Mouse (Mus musculus) kidney, postnatal 36 days (tissue): ENCODE measurements around the gene Phrf1.

ENCODE experiments used
- DNase-seq, 2 experiments: peaks; one replicate each; pipeline ENCODE4 v3.0.0; 2021 to 2022; ENCODE audit warnings: mixed read lengths in 2 of 2

The Phrf1 gene

GRCm38 (mm10) chr7:141228279-141229067 is at the start of gene Phrf1:
TSS of gene Phrf1 (plus strand) at chr7:141228784.
- peak; percentile 87 to 95 for DNase-seq

DNA sequence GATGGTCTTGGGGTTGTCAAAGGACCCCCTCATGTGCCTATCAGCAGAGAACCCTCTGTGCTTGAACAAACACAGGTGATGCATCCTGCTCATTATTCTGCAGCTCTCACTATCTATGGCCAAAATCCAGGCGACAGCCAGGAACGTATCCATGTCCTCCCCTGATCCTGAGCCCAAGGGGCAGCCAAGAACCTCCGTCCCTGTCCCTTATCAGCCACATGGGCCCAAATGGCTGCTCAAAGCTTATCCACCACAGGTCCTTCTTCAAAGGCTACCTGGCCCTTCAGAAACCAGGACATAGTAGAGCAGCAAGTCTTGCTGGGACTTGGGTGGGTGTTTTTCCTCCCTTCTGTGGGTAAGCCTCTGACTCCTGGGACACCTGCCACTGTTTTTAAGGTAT is 40.4 kb upstream of the Phrf1 start:
- no peak for DNase-seq

- no peak for DNase-seq
Measured at GRCm38 (mm10) chr7:141188733-141189132, 39.9 kb upstream of the Phrf1 start.

DNA sequence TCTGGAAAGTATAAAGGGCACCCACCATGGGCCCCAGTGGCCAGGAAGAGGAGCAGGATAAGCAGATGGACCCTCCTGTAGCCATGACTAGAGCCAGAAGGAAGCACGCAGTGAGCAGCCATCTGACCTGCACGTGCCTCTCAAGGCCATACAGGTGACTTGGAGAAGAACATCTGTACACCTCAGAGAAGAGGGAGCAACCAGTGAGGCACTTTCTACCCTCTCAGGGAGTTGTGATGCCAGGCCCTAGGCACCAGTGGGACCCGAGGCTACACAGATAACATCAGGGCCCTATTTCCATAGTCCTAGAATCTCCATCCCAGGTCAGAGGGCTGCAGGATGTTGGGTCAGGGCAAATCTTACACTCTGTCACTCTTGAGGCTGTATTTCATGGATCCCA is 38.4 kb upstream of the Phrf1 start:
- no peak for DNase-seq

DNA sequence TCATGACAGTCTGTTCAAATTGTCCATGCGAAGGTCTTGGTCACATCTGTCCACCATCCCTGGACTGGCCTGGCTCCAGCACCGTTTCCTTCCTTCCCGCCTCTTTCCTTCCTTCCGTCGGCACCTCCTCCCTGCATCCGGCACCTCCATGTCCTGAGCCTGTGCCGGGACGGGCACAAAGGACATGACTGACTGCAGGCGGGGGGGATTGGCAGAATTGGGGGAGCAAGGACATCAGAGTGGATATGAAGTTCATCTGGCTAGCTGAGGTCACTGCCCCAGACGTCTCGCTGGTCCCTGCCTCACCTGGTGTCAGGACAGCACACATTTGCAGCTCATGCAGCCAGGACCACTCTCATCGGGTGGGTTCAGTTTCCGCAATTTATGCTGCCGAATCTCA is 37.5 kb upstream of the Phrf1 start:
- DNase-seq: peak; percentile 68 to 70

DNA sequence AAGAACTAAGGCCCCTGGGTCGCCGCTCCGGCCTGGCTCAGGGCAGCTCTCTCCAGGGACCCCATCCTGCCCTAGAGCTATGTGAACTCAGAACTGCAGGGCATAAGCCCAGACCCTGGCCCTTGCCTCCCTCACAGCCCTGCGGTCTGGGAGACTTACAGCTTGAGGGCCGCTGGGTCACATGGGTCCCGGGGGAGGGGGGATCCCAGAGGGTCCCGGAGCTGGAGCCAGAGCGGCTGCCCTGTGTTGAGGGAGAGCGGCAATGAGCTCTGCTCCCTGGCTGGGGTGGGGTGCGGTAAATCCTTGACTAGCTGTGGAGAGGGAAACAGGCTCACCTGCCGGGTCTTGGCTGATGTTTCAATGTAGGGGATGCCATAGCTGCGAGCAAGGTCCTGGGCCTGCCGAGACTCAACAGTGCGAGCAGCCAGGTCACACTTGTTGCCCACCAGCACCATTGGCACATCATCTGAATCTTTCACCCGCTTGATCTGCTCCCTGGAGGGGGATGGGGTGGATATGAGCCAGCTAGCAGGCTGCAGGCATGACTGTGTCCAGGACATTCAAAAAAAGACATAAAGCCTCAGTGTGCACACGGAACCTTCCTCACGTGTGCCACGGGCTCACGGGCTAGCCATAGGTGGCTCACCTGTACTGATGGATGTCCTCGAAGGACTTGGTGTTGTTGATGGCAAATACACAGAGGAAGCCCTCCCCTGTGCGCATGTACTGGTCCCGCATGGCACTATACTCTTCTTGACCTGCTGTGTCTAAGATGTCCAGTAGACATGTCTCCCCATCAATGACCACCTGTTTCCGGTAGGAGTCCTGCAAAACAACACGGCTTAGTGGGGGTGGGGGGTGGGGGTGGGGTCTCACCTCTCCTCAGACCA is 36.5 kb upstream of the Phrf1 start:
- no peak for DNase-seq

GRCm38 (mm10) chr7:141192776-141193347 is 35.7 kb upstream of the Phrf1 start:
- DNase-seq: no peak

DNA sequence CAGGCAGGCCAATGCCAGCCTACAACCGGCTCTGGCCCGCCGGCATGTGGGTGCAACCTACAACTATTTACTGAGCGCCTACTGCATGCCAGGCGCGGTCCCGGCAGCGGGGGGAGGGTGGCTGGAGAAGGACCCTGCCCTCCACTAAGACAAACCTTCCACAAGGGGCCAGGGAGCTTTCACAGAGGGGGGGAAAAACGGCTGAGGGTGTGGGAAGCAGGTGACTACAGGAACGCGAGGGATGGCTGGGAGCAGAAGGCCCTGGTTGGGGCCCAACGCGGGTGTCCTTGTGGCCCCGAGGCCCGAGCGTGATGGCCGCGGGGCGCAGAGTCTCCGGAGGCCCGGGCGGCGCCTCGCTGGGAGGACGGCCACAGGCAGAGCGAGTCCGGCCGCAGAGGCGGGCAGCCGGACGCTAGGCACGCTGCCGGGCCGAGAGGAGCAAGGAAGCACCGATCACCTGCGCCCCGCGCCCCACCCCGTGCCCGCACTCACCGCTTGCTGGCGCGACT is 35.2 kb upstream of the Phrf1 start:
- DNase-seq: peak; percentile 49 to 69

GRCm38 (mm10) chr7:141193948-141194347 is 34.6 kb upstream of the Phrf1 start, which contains the start of the genes Hras and Lrrc56:
TSS of gene Hras (minus strand) at chr7:141194005.
TSS of gene Lrrc56 (plus strand) at chr7:141194157.
- DNase-seq: peak; percentile 98 to 99

- DNase-seq: no peak
Measured at GRCm38 (mm10) chr7:141194409-141194808, 34.2 kb upstream of the Phrf1 start.

DNA sequence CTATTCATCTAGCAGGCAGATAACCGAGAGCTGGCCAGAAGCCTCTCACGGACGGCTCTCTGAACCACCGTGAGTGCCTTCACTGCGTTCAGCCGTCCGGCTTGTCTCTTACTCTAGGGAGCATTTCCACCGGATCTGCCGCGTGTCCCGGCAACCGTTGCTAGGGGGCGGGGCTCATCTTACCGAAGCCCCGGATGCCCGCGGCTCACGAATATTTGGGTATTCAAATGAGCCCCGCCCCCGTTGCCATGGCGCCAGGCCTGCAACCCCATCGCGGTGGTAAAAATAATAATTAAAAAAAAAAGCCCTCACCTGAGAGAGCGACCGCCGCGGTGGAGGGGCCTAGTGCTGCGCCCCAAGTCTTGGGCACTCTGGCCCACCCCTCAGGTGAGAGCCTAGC is 33.8 kb upstream of the Phrf1 start:
- DNase-seq: peak; percentile 94 to 98

GRCm38 (mm10) chr7:141195754-141196153 is 32.8 kb upstream of the Phrf1 start:
- no peak for DNase-seq

DNA sequence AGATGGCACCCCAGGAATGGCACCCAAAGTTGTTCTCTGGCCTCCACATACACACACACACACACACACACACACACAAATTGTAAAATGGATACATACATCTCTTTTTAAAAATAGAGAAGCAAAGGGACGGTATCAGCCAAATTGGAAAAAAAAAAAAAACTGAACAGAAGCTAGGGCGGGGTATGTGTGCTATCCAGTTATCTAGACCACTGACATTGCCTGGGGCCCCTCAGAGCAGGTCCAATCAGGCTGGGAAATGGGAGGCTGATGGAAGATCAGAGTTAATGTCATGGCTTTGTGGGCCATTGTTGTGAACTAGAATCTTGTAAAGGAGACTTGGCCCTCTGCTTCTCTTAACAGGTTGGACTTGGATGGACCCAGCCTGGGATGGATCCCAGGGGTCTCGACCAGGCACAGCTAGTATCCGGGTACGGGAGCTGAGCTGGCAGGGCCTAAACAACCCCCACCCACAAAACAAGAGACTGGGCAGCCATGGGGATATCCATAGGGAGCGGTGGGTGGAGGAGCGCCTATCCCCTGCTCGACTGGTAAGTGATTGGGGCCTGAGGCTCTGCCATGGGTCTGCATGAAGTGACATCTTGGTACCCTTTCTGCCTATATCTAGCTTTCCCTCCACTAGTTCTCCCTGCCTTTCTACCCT is 31.8 kb upstream of the Phrf1 start:
- no peak for DNase-seq

DNA sequence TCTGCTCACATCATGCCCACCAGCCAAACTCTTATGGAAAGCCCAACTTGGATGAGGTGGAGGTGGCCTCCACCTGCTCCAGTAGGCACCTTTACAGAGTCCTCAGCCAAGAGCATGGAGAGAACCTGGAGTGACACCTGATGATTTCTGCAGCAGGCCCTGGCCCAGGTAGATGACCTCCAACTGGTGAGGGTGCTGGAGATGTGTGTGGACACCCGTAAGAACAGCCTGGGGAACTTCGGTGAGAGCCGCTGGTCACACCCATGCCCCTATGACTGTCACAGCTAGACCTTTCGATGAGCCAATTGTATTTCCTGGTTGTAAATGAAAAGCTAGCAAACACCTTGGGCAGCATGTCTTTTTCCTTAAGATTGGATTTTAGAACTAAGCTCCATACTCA is 30.5 kb upstream of the Phrf1 start:
- no peak for DNase-seq

DNA sequence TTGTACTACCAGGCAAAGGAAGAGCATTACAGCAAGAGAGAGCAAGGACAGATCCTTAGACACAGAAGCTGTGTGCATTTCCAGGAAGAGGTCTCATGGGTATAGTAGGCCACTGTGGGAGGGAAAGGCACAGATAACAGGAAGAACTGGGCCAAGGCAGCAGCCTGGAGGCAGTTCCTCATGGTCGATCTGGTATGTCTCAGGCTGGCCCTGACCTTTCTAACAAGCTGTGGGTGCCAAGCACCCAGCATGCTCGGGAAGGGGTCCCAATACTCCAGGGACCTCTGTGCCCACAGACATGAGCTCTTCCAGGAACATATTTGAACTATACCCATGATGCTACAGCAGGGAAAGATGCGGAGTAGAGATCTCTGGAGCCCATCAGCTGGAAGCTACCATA is 24.0 kb upstream of the Phrf1 start:
- DNase-seq: no peak

GRCm38 (mm10) chr7:141205504-141205903 is 23.1 kb upstream of the Phrf1 start:
- no peak for DNase-seq

DNA sequence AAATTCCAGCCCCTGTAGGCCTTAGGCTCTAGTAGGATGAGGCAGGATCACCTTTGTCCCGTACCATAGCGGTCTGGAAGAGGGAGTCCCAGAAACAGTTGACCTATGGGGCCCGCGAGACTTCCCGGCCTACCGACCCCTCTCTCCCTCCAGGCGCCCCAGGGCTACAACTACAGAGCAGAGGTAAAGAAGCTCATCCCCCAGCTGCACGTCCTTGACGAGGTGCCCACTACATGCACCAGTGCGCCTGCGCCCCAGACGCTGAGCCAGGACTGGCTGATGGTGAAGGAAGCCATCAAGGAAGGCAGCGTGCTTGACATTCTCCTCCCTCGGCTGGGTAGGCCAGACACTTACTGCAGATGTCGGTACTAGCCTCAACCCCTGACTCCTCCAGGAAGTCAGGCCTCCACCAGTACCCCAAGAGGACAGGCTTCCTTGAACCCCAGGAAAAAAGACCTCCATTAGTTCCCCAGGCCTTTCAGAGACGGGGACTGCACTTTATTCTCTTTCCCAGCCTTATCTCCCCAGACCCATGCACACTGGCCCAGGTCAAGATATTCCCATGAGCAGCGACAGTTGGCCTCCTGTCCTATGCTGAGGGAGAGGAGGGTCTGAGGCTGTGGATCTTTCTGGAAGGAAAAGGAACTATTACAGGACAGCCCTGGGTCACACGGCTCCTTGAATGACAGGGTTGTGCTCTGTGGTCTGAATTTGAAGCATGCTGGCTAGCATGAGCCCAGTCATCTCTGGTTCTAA is 22.2 kb upstream of the Phrf1 start:
- DNase-seq: no peak

- DNase-seq: no peak
Measured at GRCm38 (mm10) chr7:141209526-141209925, 19.1 kb upstream of the Phrf1 start.

DNA sequence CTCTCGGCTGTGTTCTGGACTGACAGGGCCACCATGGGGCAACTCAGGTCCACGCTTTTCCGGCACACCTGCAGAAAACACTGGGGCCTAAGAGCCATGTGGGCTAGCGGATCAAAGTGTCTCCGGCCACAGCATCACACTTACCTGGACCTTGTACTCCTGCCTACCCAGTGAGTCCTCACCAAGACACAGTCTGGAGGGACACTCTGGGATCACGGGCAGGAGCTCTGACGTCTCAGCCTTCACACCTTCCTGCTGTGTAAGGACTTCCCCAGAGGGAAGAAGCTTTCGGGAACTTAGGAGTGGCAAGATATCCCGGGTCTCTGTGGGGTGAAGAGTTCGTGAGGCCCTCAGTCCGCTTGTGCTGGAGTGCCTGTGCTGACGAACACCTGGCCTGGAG is 18.4 kb upstream of the Phrf1 start:
- DNase-seq: no peak

- DNase-seq: no peak
Measured at GRCm38 (mm10) chr7:141210606-141211131, 17.9 kb upstream of the Phrf1 start.

DNA sequence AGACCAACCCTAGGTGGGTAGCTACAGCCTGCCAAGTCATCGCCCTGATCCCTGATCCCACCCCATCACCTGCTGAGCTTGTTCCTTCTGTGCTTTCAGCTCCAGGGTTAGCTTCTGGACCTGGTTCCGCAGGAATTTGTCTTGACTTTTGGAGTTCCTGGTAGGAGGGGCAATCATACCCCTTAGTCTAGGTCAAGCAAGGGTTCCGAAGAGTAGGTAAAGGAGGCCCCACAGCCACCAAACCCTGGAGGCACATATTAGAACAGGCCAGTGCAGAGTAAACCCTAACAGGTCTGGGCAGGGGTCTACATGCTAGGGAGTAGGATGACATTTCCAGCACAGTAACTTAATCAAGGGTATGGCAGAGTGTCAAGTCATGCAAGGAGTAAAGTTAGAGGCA is 15.5 kb upstream of the Phrf1 start:
- no peak for DNase-seq
